Mouse (Mus musculus) hindbrain, postnatal 0 days (tissue): ENCODE results near the gene Pla2g2c. TPM values are rescaled to one million over a fixed set of nuclear protein-coding genes. Genes with fewer than 3 reads are reported as not detected.

Source experiments
- ATAC-seq: fragments of 200-750 bp; cut with Nextera tagmentation; 2 replicates; pipeline ENCODE4 v1.8.0; 2017; ENCODE audit warnings: mild to moderate bottlenecking, moderate TSS enrichment, moderate library complexity
- DNase-seq: peaks from one replicate; pipeline ENCODE4 v3.0.0-alpha.2; 2015; ENCODE audit warnings: low spot score
- H3K27ac ChIP-seq: fragments of 300-500 bp; sonication (generic); 2 replicates; pipeline ENCODE4 v1.5.1; 2014; ENCODE audit warnings: mild to moderate bottlenecking
- H3K27me3 ChIP-seq: fragments of 300-500 bp; sonication (generic); 2 replicates; pipeline ENCODE4 v1.6.1; 2014; ENCODE audit warnings: low read length, mixed read lengths; ENCODE audit not compliant: insufficient read depth
- H3K36me3 ChIP-seq: fragments of 300-500 bp; sonication (generic); 2 replicates; pipeline ENCODE4 v1.6.1; 2014; ENCODE audit warnings: low read length, mixed read lengths; ENCODE audit not compliant: insufficient read depth
- H3K4me1 ChIP-seq: fragments of 300-500 bp; sonication (generic); 2 replicates; pipeline ENCODE4 v1.6.1; 2014; ENCODE audit warnings: antibody characterized with exemption, low read length, mixed read lengths; ENCODE audit not compliant: insufficient read depth
- H3K4me2 ChIP-seq: fragments of 300-500 bp; sonication (generic); 2 replicates; pipeline ENCODE4 v1.6.1; 2014; ENCODE audit warnings: low read depth, mild to moderate bottlenecking, low read length, moderate library complexity, mixed read lengths
- H3K4me3 ChIP-seq: fragments of 300-500 bp; sonication (generic); 2 replicates; pipeline ENCODE4 v1.5.1; 2014; ENCODE audit warnings: low read length
- H3K9ac ChIP-seq: fragments of 300-500 bp; sonication (generic); replicated peaks from 2 replicates; pipeline ENCODE4 v1.6.1; 2014; ENCODE audit warnings: mild to moderate bottlenecking, low read length, moderate library complexity, mixed read lengths
- H3K9me3 ChIP-seq: fragments of 300-500 bp; sonication (generic); 2 replicates; pipeline ENCODE4 v1.6.1; 2016; ENCODE audit warnings: low read length, mixed read lengths
- CTCF ChIP-seq: IDR thresholded peaks from 2 replicates; pipeline ENCODE4 v1.5.1; 2016; ENCODE audit warnings: antibody characterized with exemption, control low read depth, low read depth
- WGBS: fragments of 180-500 bp; shearing (Covaris S2); extraction: QIAGEN DNeasy Blood & Tissue Kit; methylation state at CpG from one replicate; pipeline ENCODE4 v1.1.7; 2014; 5-methylcytosine and 5-hydroxymethylcytosine counted together
- polyA plus RNA-seq: library from polyadenylated mRNA; unstranded; fragments of >200 nt; fragmentation: Nextera tagmentation; extraction: Ambion mirVana; gene quantifications from 2 replicates; pipeline ENCODE4 v1.2.1, GENCODE M21; 2015
- total RNA-seq: library from RNA; depleted of rRNA; stranded (reverse); fragments of >200 nt; gene quantifications from 2 replicates; pipeline ENCODE4 v1.2.3, GENCODE M21; 2014

Gene Pla2g2c
- total and polyA plus RNA-seq, 2 experiments from 2014 or later, result 0.26 to 0.93 TPM

GRCm38 (mm10) chr4:138690561-138690960 lies 34.0 kb upstream of the Pla2g2c start:
- Histone ChIP-seq H3K36me3 (no peaks in the 10 kb centered on the region), H3K4me3 (no peak overlapping the region), H3K27ac (no peak overlapping the region), H3K9ac (no peak overlapping the region), H3K27me3 (no peaks in the 10 kb centered on the region), H3K4me1 (peaks cover 29% of the 10 kb centered on the region), H3K4me2 (no peak overlapping the region), H3K9me3 (no peaks in the 10 kb centered on the region)
- no peak for DNase-seq
- WGBS, result 13% methylated on average over 4 of the region's 4 CpGs
- no peak for TF ChIP-seq CTCF
- no peak for ATAC-seq

- Histone ChIP-seq H3K27me3 (no peaks in the 10 kb centered on the region), H3K36me3 (no peaks in the 10 kb centered on the region), H3K9ac (no peak overlapping the region), H3K4me1 (peaks cover 29% of the 10 kb centered on the region), H3K27ac (no peak overlapping the region), H3K4me3 (no peak overlapping the region), H3K4me2 (no peak overlapping the region), H3K9me3 (no peaks in the 10 kb centered on the region)
- DNase-seq, result peak; percentile 12
- 17% methylated on average over 19 of the region's 19 CpGs for WGBS
- no peak for TF ChIP-seq CTCF
- ATAC-seq, result no peak
These were observed 33.0 kb upstream of the Pla2g2c start for GRCm38 (mm10) chr4:138691443-138692181.

DNA sequence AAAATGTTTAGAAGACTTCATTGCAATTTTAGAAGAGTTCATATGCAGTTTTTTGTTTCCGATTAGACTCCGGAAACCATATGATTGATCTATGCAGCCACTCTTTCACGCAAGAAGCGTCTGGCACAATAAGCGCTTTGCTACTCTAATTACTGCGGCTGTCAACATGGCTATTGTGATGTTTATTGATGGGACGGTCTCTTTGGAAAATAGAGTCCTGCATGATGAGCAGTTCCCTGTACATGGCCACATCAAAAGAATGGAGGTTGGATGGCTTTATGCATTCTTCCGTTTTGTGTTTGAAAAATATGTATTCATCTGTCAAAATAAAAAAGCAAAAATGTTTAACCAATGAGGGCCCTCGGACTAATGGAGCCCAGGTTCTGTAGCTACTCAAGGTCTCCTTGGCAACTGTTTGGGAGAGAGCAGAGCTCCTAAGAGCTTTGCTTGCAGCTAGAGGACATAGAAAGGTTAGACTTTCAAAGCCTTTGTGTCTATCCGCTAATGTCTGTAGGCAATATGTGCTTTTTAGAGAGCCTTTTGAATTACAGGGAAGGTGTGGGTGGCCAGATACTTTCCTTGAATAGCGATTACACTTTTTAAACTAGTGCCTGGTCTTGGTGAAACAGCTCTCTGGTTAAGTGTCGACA lies 31.4 kb upstream of the Pla2g2c start:
- H3K27me3 ChIP-seq, result no peaks in the 10 kb centered on the region
- no peak overlapping the region for H3K9ac ChIP-seq
- TF ChIP-seq CTCF, result no peak
- H3K4me2 ChIP-seq, result no peak overlapping the region
- WGBS, result 19% methylated on average over 12 of the region's 12 CpGs
- H3K4me3 ChIP-seq, result no peak overlapping the region
- H3K4me1 ChIP-seq, result peaks cover 29% of the 10 kb centered on the region
- peak; percentile 46 for DNase-seq
- peak; percentile 55; the same call in 1 of the 2 replicates for ATAC-seq
- H3K9me3 ChIP-seq, result no peaks in the 10 kb centered on the region
- no peaks in the 10 kb centered on the region for H3K36me3 ChIP-seq
- H3K27ac ChIP-seq, result 0 out of 2 replicates have a peak overlapping the region, but pooled peaks have one; percentile 5

DNA sequence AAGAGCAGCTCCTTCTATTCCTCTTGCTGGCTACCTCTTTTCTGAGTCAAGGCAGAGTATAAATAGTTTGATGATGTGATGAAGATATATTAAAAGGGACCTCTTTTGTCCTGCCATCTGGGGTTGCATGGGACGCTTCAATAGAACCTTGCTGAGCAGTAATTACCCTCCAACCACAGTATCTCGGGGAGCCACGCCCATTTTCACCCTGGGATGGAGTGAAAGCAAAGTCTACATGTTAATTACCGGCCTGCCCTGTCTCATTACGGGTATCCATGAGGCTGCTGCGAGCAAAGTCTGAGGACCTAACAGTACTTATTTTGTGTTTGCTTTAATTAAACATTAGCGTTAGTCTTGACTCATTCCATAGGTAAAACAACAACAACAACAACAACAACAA lies 27.9 kb upstream of the Pla2g2c start:
- no peak for ATAC-seq

GRCm38 (mm10) chr4:138697166-138697860 lies 27.3 kb upstream of the Pla2g2c start:
- WGBS, result 42% methylated on average over 10 of the region's 10 CpGs
- ATAC-seq (no peak), DNase-seq (no peak)
- TF ChIP-seq CTCF, result no peak
- Histone ChIP-seq H3K9ac (no peak overlapping the region), H3K36me3 (no peaks in the 10 kb centered on the region), H3K27ac (no peak overlapping the region), H3K4me3 (no peak overlapping the region), H3K4me2 (no peak overlapping the region), H3K4me1 (peaks cover 14% of the 10 kb centered on the region; the same call in 1 of the 2 replicates), H3K9me3 (no peaks in the 10 kb centered on the region), H3K27me3 (no peaks in the 10 kb centered on the region)

More for the DNA sequence above, 27.9 kb upstream of the Pla2g2c start:
- Histone ChIP-seq H3K36me3 (no peaks in the 10 kb centered on the region), H3K9ac (no peak overlapping the region), H3K4me3 (no peak overlapping the region), H3K27ac (no peak overlapping the region), H3K4me2 (no peak overlapping the region), H3K4me1 (peaks cover 14% of the 10 kb centered on the region; the same call in 1 of the 2 replicates), H3K9me3 (no peaks in the 10 kb centered on the region), H3K27me3 (no peaks in the 10 kb centered on the region)
- no peak for TF ChIP-seq CTCF
- WGBS, result 17% methylated on average over 7 of the region's 7 CpGs
- DNase-seq, result no peak

DNA sequence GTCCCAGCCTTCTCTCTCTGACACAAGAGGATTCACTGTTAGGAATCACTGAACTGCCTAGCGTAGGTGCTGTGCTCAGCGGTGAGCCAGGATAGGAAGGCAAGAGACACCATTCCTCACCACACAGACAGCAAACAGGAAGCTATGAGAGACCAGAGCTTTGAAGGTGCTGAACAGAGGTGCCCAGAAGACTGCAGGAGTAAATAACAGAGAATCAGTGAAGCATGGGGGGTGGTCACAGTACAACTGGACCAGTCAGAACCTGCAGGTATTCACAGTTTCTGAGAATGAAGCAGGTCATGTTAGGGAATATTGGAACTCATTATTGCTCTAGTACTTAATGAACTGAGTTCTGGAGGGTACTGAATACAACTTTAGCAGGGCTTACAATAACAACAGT lies 26.3 kb upstream of the Pla2g2c start:
- WGBS, result 59% methylated on average over 2 of the region's 2 CpGs
- H3K4me1 ChIP-seq, result peaks cover 7% of the 10 kb centered on the region; the same call in 1 of the 2 replicates
- H3K4me2 ChIP-seq, result no peak overlapping the region
- ATAC-seq, result no peak
- DNase-seq, result no peak
- no peak overlapping the region for H3K9ac ChIP-seq
- H3K27ac ChIP-seq, result no peak overlapping the region
- no peak for TF ChIP-seq CTCF
- no peaks in the 10 kb centered on the region for H3K9me3 ChIP-seq
- H3K36me3 ChIP-seq, result no peaks in the 10 kb centered on the region
- H3K4me3 ChIP-seq, result no peak overlapping the region
- H3K27me3 ChIP-seq, result no peaks in the 10 kb centered on the region
